Mouse (Mus musculus) lung, embryonic 14.5 days (tissue): ENCODE measurements around the gene Pabpc6. TPM values are rescaled to one million over a fixed set of nuclear protein-coding genes. Genes with fewer than 3 reads are reported as not detected.
A peak's percentile ranks its signal among the peaks of the same experiment; 100 is the strongest.

Source experiments
- ATAC-seq: fragments of 200-750 bp; cut with Nextera tagmentation; 2 replicates; pipeline ENCODE4 v1.8.0; 2017; ENCODE audit warnings: mild to moderate bottlenecking, moderate TSS enrichment, moderate library complexity; ENCODE audit not compliant: insufficient read depth
- DNase-seq: peaks from one replicate; pipeline ENCODE4 v3.0.0-alpha.2; 2015
- H3K27ac ChIP-seq: fragments of 300-500 bp; sonication (generic); 2 replicates; pipeline ENCODE4 v1.5.1; 2014; ENCODE audit warnings: low read depth, mild to moderate bottlenecking, moderate library complexity
- H3K27me3 ChIP-seq: fragments of 300-500 bp; sonication (generic); 2 replicates; pipeline ENCODE4 v1.6.1; 2014; ENCODE audit warnings: low read length, control low read depth; ENCODE audit not compliant: insufficient read depth
- H3K36me3 ChIP-seq: fragments of 300-500 bp; sonication (generic); 2 replicates; pipeline ENCODE4 v1.6.1; 2014; ENCODE audit warnings: control low read depth; ENCODE audit not compliant: insufficient read depth
- H3K4me1 ChIP-seq: fragments of 300-500 bp; sonication (generic); 2 replicates; pipeline ENCODE4 v1.6.1; 2014; ENCODE audit warnings: antibody characterized with exemption, control low read depth; ENCODE audit not compliant: insufficient read depth
- H3K4me2 ChIP-seq: fragments of 300-500 bp; sonication (generic); 2 replicates; pipeline ENCODE4 v1.6.1; 2014; ENCODE audit warnings: mild to moderate bottlenecking
- H3K4me3 ChIP-seq: fragments of 300-500 bp; sonication (generic); 2 replicates; pipeline ENCODE4 v1.5.1; 2014; ENCODE audit warnings: low read depth, low read length
- H3K9ac ChIP-seq: fragments of 300-500 bp; sonication (generic); 2 replicates; pipeline ENCODE4 v1.6.1; 2014
- H3K9me3 ChIP-seq: fragments of 300-500 bp; sonication (generic); 2 replicates; pipeline ENCODE4 v1.6.1; 2016; ENCODE audit warnings: low read depth, low read length, control low read depth
- CTCF ChIP-seq: IDR thresholded peaks from 2 replicates; pipeline ENCODE4 v1.5.1; 2016; ENCODE audit warnings: antibody characterized with exemption, low read depth
- WGBS: fragments of 180-500 bp; shearing (Covaris S2); extraction: QIAGEN DNeasy Blood & Tissue Kit; methylation state at CpG from one replicate; pipeline ENCODE4 v1.1.7; 2014; 5-methylcytosine and 5-hydroxymethylcytosine counted together
- polyA plus RNA-seq: library from polyadenylated mRNA; unstranded; fragments of >200 nt; fragmentation: Nextera tagmentation; extraction: Ambion mirVana; gene quantifications from 2 replicates; pipeline ENCODE4 v1.2.1, GENCODE M21; 2014

Pabpc6 gene
- polyA plus RNA-seq, result not detected in 2 replicates

DNA sequence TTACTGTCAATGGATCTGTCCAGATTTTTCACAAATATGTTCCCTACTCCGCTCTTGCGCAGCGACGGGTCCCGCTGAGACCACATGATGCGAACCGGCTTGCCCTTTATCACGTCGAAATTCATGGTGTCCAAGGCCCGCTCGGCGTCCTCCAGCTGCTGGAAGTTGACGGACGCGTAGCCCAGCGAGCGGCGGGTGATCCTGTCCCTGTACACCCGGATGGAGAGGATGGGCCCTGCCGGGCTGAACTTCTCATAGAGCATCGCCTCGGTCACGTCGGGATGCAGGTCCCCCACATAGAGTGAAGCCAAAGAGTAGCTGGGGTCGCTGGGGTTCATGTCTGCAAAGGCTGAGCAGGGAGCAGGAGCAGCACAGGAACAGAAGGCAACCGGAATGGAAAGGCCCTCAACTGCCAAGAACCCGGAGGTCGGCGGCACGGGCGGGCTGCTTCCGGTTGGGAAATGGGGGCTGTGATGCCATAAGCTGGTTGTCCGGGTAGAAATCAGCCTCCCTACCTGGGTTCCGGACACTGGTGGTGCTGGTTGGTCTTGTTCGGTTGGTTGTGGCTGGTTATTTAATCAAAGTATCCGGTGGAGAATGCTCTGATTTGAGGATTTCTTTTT is at the start of gene Pabpc6:
Gene Pabpc6 (minus strand): TSS at position 435 of the 623 bp plus-strand sequence.
- H3K4me3 ChIP-seq, result no peak within 1 kb of the TSS

DNA sequence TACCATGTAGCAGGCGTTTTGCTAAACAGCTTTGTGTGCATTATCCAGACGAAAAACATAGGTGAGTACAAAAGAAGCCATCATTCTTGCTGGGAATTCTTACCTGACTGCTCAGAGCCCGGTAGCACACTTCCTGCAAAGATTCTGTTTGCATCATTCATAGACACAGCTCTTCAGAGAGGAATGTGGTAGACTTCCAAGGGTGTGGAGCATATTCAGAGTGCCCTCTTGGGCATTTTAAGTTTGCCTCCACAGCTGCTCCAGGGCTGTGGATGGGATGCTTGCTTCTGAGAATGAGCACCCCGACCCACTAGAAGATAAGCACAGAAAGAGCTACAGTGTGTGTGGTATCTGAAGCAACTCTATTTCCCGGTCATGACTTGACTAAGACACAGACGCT is 41.4 kb upstream of the Pabpc6 start:
- Histone ChIP-seq H3K9ac (no peak overlapping the region), H3K4me1 (no peaks in the 10 kb centered on the region), H3K4me3 (no peak overlapping the region), H3K27me3 (no peaks in the 10 kb centered on the region), H3K4me2 (no peak overlapping the region), H3K36me3 (no peaks in the 10 kb centered on the region), H3K9me3 (no peaks in the 10 kb centered on the region), H3K27ac (no peak overlapping the region)
- DNase-seq, result no peak
- WGBS, result 73% methylated on average over 6 of the region's 6 CpGs
- no peak for TF ChIP-seq CTCF
- no peak for ATAC-seq

More for the DNA sequence above, at the start of gene Pabpc6:
- ATAC-seq (no peak), DNase-seq (no peak)
- 87% methylated on average over 36 of the region's 36 CpGs for WGBS
- no peak for TF ChIP-seq CTCF
- Histone ChIP-seq H3K4me2 (no peak within 1 kb of the TSS), H3K9me3 (no peaks in the 10 kb centered on the region), H3K4me1 (no peaks in the 10 kb centered on the region), H3K36me3 (no peaks in the 10 kb centered on the region), H3K9ac (no peak within 1 kb of the TSS), H3K27me3 (no peaks in the 10 kb centered on the region), H3K27ac (no peak within 1 kb of the TSS)

DNA sequence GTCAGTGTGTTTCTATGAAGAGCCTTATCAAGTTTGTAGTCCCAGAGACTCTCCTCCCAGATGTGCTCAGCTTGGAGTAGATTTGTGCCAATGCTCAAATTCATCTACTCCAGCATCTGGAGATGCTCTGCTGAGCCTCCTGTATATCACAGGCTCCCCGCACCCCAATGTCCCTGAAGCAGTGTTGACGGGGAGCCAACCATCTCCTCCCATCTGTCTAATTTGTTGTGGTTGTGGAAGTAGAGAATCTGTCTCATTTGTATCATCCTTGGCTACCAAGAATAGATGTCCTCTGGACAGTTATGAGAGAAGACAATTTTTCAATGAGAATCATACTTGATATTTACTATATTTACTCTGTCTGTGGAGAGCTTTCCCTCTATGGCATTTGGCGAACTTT is 39.4 kb upstream of the Pabpc6 start:
- no peak overlapping the region for H3K4me3 ChIP-seq
- DNase-seq (no peak), ATAC-seq (no peak)
- H3K4me1 ChIP-seq, result no peaks in the 10 kb centered on the region
- no peak overlapping the region for H3K4me2 ChIP-seq
- 75% methylated on average over 3 of the region's 3 CpGs for WGBS
- no peak for TF ChIP-seq CTCF
- no peaks in the 10 kb centered on the region for H3K27me3 ChIP-seq
- no peak overlapping the region for H3K9ac ChIP-seq
- no peaks in the 10 kb centered on the region for H3K9me3 ChIP-seq
- H3K27ac ChIP-seq, result no peak overlapping the region
- H3K36me3 ChIP-seq, result no peaks in the 10 kb centered on the region

DNA sequence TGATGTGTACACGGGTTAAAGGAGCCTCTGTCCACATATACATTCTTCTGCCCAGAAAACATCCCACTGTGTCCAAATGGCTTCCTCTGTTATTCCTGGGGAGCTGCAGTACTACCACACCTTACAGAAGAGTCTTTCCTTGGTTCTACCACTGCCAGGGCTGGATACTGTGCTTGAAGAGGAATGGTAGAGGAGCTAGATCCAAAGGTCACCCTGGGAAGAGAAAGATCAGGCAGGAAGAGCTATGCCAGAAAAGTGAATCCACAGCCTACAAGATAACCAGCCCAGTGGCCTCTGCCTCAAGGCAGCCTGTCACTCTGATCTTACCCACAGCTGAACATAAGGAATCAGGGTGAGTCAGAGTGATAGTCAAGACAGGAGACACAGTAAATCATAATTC is 37.8 kb upstream of the Pabpc6 start:
- no peak overlapping the region for H3K9ac ChIP-seq
- no peak for TF ChIP-seq CTCF
- ATAC-seq (no peak), DNase-seq (no peak)
- no peak overlapping the region for H3K4me2 ChIP-seq
- H3K4me1 ChIP-seq, result no peaks in the 10 kb centered on the region
- H3K4me3 ChIP-seq, result no peak overlapping the region
- no peak overlapping the region for H3K27ac ChIP-seq
- H3K9me3 ChIP-seq, result no peaks in the 10 kb centered on the region
- 40% methylated on average over 1 of the region's 1 CpGs for WGBS
- H3K36me3 ChIP-seq, result no peaks in the 10 kb centered on the region
- no peaks in the 10 kb centered on the region for H3K27me3 ChIP-seq

DNA sequence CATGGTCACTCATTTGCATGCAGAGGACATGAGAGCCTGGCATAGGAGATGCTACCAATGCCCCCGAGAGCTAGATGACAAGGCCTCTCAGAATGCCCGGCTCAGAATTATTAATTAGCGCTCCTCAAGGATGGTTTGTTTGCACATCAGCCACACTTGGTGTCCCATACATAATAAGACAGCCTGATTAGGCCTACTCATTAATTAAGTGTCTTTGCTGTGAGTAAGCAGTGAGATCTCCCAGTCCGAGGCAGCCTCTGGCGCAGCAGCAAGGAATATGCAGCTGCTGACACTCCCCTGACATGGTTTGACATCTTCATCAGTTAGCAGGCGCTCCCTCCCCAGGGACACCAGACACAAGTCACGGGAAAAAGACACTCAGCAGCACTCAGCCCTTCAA is 28.2 kb upstream of the Pabpc6 start:
- Histone ChIP-seq H3K27ac (no peak overlapping the region), H3K9ac (no peak overlapping the region), H3K27me3 (no peaks in the 10 kb centered on the region), H3K4me3 (no peak overlapping the region), H3K9me3 (no peaks in the 10 kb centered on the region), H3K4me1 (no peaks in the 10 kb centered on the region), H3K36me3 (no peaks in the 10 kb centered on the region), H3K4me2 (no peak overlapping the region)
- DNase-seq (peak; percentile 56), ATAC-seq (no peak; the same call in 1 of the 2 replicates)
- no peak for TF ChIP-seq CTCF
- WGBS, result 36% methylated on average over 7 of the region's 7 CpGs

DNA sequence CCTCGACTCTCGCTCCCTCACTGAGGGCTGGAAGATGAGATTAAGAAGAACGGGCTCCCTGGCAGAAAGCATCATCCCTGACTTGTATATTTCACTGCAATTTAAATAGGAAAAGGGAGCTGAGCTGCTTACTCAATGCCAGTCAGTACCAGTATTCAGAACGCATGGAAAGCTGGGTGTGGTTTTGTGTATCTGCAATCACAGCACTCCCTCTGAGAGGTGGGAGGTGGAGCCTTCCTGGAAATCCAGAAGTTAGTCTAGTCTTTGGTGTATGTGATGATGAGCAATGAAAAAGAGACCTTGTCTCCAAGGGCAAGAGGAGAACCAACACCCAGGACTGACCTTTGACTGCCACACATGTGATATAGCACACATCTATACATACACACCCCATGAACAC is 21.7 kb upstream of the Pabpc6 start:
- Histone ChIP-seq H3K4me1 (no peaks in the 10 kb centered on the region), H3K36me3 (no peaks in the 10 kb centered on the region), H3K4me2 (no peak overlapping the region), H3K27ac (no peak overlapping the region), H3K27me3 (no peaks in the 10 kb centered on the region), H3K9me3 (no peaks in the 10 kb centered on the region), H3K4me3 (no peak overlapping the region), H3K9ac (no peak overlapping the region)
- no peak for TF ChIP-seq CTCF
- ATAC-seq, result no peak
- DNase-seq, result no peak
- WGBS, result 55% methylated on average over 4 of the region's 4 CpGs

DNA sequence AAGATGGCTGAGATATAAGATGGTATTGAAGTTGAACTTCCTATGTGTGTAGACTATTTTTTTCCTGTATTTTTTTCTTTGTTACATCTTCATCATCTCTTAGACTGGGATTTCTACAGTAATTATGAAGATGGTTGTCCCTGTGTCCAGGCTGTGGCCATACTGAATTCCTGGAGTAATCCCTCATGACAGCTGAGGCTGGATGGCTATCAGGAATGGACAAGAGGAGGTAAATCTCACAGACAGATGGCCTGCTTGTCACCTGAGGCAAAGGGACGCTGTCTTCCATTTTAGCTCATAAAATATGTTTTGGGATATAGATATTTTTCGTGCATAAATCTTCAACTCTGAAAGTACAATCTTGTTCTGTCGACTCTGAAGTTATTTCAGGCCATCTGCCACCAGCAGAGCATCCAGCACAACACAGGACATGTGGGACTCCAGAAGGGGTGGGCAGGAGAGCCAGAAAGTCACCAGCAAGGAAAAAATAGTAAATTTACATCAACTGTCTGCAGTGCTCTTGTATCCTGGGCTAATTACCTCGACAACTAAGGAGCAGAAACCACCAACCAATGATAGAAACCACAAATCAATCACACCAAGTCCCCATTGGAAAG is 14.1 kb upstream of the Pabpc6 start:
- Histone ChIP-seq H3K27me3 (no peaks in the 10 kb centered on the region), H3K27ac (no peak overlapping the region), H3K4me3 (no peak overlapping the region), H3K4me1 (no peaks in the 10 kb centered on the region), H3K9ac (no peak overlapping the region), H3K9me3 (no peaks in the 10 kb centered on the region), H3K36me3 (no peaks in the 10 kb centered on the region), H3K4me2 (no peak overlapping the region)
- no peak for ATAC-seq
- no peak for TF ChIP-seq CTCF
- DNase-seq, result no peak
- WGBS, result 62% methylated on average over 4 of the region's 4 CpGs
